Mouse (Mus musculus): Measurements from ENCODE around the gene Bglap3. TPM values are rescaled to one million over a fixed set of nuclear protein-coding genes. Genes with fewer than 3 reads are reported as not detected.

The Bglap3 gene
- total and polyA plus RNA-seq, 3 experiments, result not detected

DNA sequence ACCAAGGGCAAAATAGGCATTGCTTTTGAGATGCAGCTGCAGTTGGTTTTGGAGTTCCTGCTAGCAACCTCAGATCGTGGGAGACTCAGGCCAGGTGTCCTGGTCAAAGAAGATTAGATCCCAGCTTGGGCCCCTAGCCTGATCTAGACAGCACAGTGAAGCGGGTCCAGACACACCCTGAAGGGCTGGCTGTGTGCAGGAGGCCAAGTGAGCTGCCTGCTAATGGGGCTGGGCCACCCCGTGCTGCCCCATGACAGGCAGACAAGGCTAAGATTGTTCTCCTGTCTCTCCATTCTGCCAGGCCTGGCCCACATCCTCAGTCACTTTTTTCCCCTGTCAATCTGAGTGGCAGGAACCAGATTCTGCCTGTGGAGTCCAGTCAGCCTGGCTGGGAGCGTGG is 8.8 kb downstream of the Bglap3 start:
- no peaks in the 10 kb centered on the region for H3K4me1 ChIP-seq (ENCODE audit: control insufficient read depth in 1 of 2, insufficient read depth in 2 of 2, low read length in 2 of 2)
- no peaks in the 10 kb centered on the region for H3K9me3 ChIP-seq (replicated peaks; ENCODE audit: insufficient read depth, low read length)
- no peaks in the 10 kb centered on the region for H3K27me3 ChIP-seq (ENCODE audit: control insufficient read depth in 1 of 2, insufficient read depth in 2 of 2, low read length in 2 of 2)
- no peak overlapping the region for H3K27ac ChIP-seq (ENCODE audit: control insufficient read depth, low read depth, low read length)
- no peak for DNase-seq (ENCODE audit: low read depth, low spot score)
- H3K9ac ChIP-seq (ENCODE audit: control insufficient read depth, low read depth, low read length, poor library complexity, severe bottlenecking), result no peak overlapping the region
- no peaks in the 10 kb centered on the region; a peak in 1 of 4 replicates for H3K36me3 ChIP-seq (ENCODE audit: control insufficient read depth in 1 of 2, insufficient read depth in 2 of 2, low read length in 2 of 2)
- H3K4me3 ChIP-seq (ENCODE audit: control insufficient read depth in 1 of 2, insufficient read depth in 1 of 2, low read depth in 2 of 2, low read length in 2 of 2), result no peak overlapping the region
- TF ChIP-seq MAX (IDR thresholded peaks at IDR 0.05; ENCODE audit: low read length), result no peak
- TF ChIP-seq USF1 (IDR thresholded peaks at IDR 0.05; ENCODE audit: low read depth, low read length), result no peak
- no peak for TF ChIP-seq CHD1 (IDR thresholded peaks at IDR 0.05; ENCODE audit: low read depth, low read length)
- no peak for TF ChIP-seq JUND (IDR thresholded peaks at IDR 0.05; ENCODE audit: low read depth, low read length)
- TF ChIP-seq UBTF (IDR thresholded peaks at IDR 0.05; ENCODE audit: borderline replicate concordance, insufficient read depth, low read depth, low read length), result no peak
- no peak for TF ChIP-seq NRF1 (IDR thresholded peaks at IDR 0.05; ENCODE audit: insufficient read depth, low read depth, low read length, poor library complexity, severe bottlenecking)
- no peak for TF ChIP-seq TAL1 (IDR thresholded peaks at IDR 0.05; ENCODE audit: low read length)
- no peak for TF ChIP-seq MEF2A (IDR thresholded peaks at IDR 0.05; ENCODE audit: extremely low read depth, insufficient replicate concordance, low read depth, low read length, poor library complexity, severe bottlenecking)
- H3K79me2 ChIP-seq (ENCODE audit: control insufficient read depth, insufficient read depth, low read length, poor library complexity), result no peaks in the 10 kb centered on the region

DNA sequence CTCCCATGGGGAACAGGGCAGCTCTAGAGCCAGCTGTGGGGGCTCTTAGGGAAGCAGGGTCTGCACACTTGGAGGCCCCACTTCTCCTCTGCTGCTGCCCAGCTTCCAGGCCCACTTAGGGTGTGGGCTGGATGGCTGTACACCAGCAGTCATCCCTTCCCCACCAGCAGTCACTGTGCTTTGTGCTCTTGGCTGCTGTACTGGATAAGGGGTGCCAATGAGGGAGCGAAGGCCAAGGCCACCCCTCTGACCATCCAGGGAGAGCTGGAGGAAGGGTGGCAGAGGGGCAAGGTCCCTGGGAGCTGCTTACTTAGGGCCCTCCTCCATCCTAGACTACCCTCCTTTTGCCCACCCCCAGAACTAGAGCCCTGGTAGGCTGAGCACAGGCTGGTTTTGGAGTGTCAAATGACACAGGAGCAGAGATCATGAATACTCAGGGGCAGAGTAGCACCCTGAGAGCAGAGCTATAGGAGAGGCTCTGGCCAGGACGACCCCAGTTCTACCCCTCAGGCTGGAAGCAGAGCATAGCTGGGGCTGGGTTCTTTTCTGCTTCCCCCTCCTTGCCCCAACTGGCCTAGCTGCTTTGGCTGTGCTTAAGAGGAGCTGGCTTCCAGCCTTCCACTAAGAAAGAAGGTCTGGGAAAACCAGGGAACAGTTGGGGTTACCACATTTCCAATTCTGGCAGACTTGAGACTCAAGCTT is 10.8 kb downstream of the Bglap3 start:
- no peak overlapping the region for H3K27ac ChIP-seq (ENCODE audit: control insufficient read depth, low read depth, low read length)
- H3K4me1 ChIP-seq (ENCODE audit: control insufficient read depth in 1 of 2, insufficient read depth in 2 of 2, low read length in 2 of 2), result no peaks in the 10 kb centered on the region
- H3K79me2 ChIP-seq (ENCODE audit: control insufficient read depth, insufficient read depth, low read length, poor library complexity), result no peaks in the 10 kb centered on the region
- no peaks in the 10 kb centered on the region for H3K9me3 ChIP-seq (replicated peaks; ENCODE audit: insufficient read depth, low read length)
- no peaks in the 10 kb centered on the region for H3K27me3 ChIP-seq (ENCODE audit: control insufficient read depth in 1 of 2, insufficient read depth in 2 of 2, low read length in 2 of 2)
- H3K4me3 ChIP-seq (ENCODE audit: control insufficient read depth in 1 of 2, insufficient read depth in 1 of 2, low read depth in 2 of 2, low read length in 2 of 2), result no peak overlapping the region
- H3K9ac ChIP-seq (ENCODE audit: control insufficient read depth, low read depth, low read length, poor library complexity, severe bottlenecking), result no peak overlapping the region
- H3K36me3 ChIP-seq (ENCODE audit: control insufficient read depth in 1 of 2, insufficient read depth in 2 of 2, low read length in 2 of 2), result peaks cover 0 to 6% of the 10 kb centered on the region in 2 experiments; a peak in 2 of 4 replicates
- no peak for DNase-seq (ENCODE audit: low read depth, low spot score)
- TF ChIP-seq CHD2 (IDR thresholded peaks at IDR 0.05; ENCODE audit: low read length) (no peak), GABPA (IDR thresholded peaks at IDR 0.05; ENCODE audit: low read depth, low read length) (no peak), MAX (IDR thresholded peaks at IDR 0.05; ENCODE audit: low read length) (no peak), MAZ (IDR thresholded peaks at IDR 0.05; ENCODE audit: low read depth, low read length) (no peak), UBTF (IDR thresholded peaks at IDR 0.05; ENCODE audit: borderline replicate concordance, insufficient read depth, low read depth, low read length) (no peak), CTCF (IDR thresholded peaks at IDR 0.05 in 2 of 3, conservative IDR thresholded peaks at IDR 0.05 in 1 of 3; ENCODE audit: control insufficient read depth in 1 of 3, insufficient read depth in 1 of 3, low read depth in 2 of 3, low read length in 3 of 3, poor library complexity in 1 of 3, severe bottlenecking in 1 of 3) (no peak), KAT2A (conservative IDR thresholded peaks at IDR 0.05; ENCODE audit: low read depth, low read length) (no peak), TAL1 (IDR thresholded peaks at IDR 0.05; ENCODE audit: low read length) (no peak), NRF1 (IDR thresholded peaks at IDR 0.05; ENCODE audit: insufficient read depth, low read depth, low read length, poor library complexity, severe bottlenecking) (no peak), TCF12 (IDR thresholded peaks at IDR 0.05; ENCODE audit: low read depth, low read length) (no peak)
